Mouse (Mus musculus): ENCODE measurements around the gene Srgap3. TPM values are rescaled to one million over a fixed set of nuclear protein-coding genes. Genes with fewer than 3 reads are reported as not detected.

The Srgap3 gene
- polyA plus RNA-seq, 1 experiment, result 19.6 TPM

DNA sequence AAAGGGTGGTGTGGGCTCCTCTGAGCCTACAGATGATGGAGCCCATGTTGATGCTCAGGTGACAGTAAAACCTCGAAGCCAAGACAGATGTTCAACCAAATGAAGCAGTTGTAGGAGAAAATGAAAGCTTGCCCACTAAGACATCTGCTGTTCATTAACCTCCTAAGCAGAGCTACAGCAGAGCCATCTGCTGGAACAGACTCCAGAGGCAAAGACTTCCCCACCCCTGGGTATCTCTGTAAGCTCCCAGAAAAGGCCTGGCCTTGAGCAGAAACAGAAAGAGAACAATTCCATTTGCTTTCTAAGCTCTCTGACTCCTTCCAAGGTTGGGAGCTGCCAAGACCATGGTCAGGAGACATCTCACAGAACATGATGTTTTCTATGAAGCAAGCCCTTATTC is 47.4 kb downstream of the Srgap3 start:
- Histone ChIP-seq H3K4me3 (ENCODE audit: insufficient read depth, low read length) (no peak overlapping the region), H3K27ac (ENCODE audit: insufficient read depth, low read length) (no peak overlapping the region), H3K4me1 (ENCODE audit: control insufficient read depth, insufficient read depth, low read length) (peaks cover 3% of the 10 kb centered on the region; the same call in 1 of the 2 replicates)
- TF ChIP-seq CTCF (IDR thresholded peaks at IDR 0.05; ENCODE audit: borderline replicate concordance, insufficient read depth, low read length) (no peak), POLR2A (IDR thresholded peaks at IDR 0.05; ENCODE audit: low read depth, low read length) (no peak)

DNA sequence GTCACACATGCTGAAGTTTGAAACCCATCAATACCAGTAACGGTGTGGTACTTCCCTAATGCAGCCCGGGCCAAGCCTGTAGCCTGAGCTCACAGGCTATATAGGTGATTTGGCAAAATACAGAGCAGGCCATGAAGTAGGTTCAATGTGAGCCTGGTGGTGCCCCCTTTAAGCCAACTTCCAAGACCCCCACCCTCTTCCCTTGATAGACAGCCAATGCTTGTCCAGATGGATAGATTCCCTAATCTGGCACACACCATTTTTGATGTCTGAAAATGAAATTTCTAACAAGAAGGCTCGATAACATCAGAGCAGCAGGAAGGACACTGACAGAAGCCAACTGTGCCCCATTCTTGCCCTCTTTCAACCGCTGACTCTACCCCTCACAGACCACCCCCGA is 47.8 kb downstream of the Srgap3 start:
- H3K27ac ChIP-seq (ENCODE audit: insufficient read depth, low read length), result no peak overlapping the region
- H3K4me3 ChIP-seq (ENCODE audit: insufficient read depth, low read length), result no peak overlapping the region
- peaks cover 3% of the 10 kb centered on the region; the same call in 1 of the 2 replicates for H3K4me1 ChIP-seq (ENCODE audit: control insufficient read depth, insufficient read depth, low read length)
- TF ChIP-seq POLR2A (IDR thresholded peaks at IDR 0.05; ENCODE audit: low read depth, low read length), result no peak
- no peak for TF ChIP-seq CTCF (IDR thresholded peaks at IDR 0.05; ENCODE audit: borderline replicate concordance, insufficient read depth, low read length)

DNA sequence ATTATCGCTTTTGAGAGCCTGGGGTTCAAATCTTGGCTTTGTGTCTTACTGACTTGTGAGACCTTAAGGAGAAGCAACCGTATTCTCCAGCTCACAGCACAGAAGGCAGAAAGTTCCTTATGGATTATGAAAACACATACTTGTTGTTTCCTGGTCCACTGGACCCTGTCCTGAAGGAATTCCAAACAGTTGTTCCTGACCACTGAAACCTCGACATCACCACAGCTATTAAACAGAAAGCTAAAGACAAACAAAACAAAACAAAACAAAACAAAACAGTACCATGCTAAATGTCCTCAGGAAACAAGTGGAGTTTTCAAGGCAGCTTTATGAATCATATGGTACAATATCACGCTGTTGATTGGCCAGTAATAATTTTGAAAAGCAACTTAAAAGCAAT is 48.6 kb downstream of the Srgap3 start:
- no peak for TF ChIP-seq CTCF (IDR thresholded peaks at IDR 0.05; ENCODE audit: borderline replicate concordance, insufficient read depth, low read length)
- TF ChIP-seq POLR2A (IDR thresholded peaks at IDR 0.05; ENCODE audit: low read depth, low read length), result no peak
- Histone ChIP-seq H3K27ac (ENCODE audit: insufficient read depth, low read length) (no peak overlapping the region), H3K4me1 (ENCODE audit: control insufficient read depth, insufficient read depth, low read length) (peaks cover 3% of the 10 kb centered on the region; the same call in 1 of the 2 replicates), H3K4me3 (ENCODE audit: insufficient read depth, low read length) (no peak overlapping the region)

DNA sequence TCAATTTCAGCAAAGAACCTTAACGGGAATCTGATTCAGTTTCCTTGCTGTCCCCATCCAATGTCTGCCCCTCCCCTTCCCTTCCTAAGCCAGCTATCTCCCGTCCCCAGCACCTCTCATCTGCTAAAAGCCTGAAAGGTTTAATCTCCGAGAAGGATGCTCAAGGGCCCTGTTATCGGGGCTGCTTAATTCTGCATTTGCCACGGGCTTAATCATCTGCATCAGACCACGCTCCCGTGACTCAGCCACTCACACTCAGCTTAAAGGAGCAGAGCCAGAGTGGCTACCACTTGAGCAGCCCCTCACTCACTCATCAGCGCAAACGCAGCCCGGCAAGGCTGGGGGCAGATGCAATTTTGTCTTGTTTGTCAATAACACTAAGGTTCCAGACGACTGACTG is 50.7 kb downstream of the Srgap3 start:
- Histone ChIP-seq H3K4me1 (ENCODE audit: control insufficient read depth, insufficient read depth, low read length) (peaks cover 3% of the 10 kb centered on the region; the same call in 1 of the 2 replicates), H3K27ac (ENCODE audit: insufficient read depth, low read length) (no peak overlapping the region), H3K4me3 (ENCODE audit: insufficient read depth, low read length) (no peak overlapping the region)
- TF ChIP-seq POLR2A (IDR thresholded peaks at IDR 0.05; ENCODE audit: low read depth, low read length), result no peak
- no peak for TF ChIP-seq CTCF (IDR thresholded peaks at IDR 0.05; ENCODE audit: borderline replicate concordance, insufficient read depth, low read length)

DNA sequence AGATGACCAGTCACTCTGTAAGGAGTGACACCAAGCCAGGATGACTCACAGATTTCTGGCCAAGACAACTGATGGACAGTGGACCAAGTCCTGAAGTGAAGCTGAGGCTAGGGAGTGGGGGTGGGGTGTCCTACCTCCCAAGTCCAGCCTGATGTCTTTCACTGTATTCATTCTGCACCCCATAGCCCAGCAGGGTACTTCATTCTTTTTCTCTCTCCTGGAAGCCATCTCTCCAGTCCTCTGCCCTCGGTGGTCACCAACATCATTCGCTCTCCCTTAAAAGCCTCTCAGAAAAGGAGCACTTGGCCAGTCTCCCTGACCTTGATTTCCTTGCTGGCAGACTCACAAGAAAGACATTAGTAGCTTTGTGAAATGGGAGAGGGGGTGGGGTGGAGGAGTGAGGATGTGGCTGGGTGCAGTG is 56.7 kb downstream of the Srgap3 start:
- no peak for TF ChIP-seq CTCF (IDR thresholded peaks at IDR 0.05; ENCODE audit: borderline replicate concordance, insufficient read depth, low read length)
- no peak for TF ChIP-seq POLR2A (IDR thresholded peaks at IDR 0.05; ENCODE audit: low read depth, low read length)
- peaks cover 23% of the 10 kb centered on the region for H3K4me1 ChIP-seq (ENCODE audit: control insufficient read depth, insufficient read depth, low read length)

DNA sequence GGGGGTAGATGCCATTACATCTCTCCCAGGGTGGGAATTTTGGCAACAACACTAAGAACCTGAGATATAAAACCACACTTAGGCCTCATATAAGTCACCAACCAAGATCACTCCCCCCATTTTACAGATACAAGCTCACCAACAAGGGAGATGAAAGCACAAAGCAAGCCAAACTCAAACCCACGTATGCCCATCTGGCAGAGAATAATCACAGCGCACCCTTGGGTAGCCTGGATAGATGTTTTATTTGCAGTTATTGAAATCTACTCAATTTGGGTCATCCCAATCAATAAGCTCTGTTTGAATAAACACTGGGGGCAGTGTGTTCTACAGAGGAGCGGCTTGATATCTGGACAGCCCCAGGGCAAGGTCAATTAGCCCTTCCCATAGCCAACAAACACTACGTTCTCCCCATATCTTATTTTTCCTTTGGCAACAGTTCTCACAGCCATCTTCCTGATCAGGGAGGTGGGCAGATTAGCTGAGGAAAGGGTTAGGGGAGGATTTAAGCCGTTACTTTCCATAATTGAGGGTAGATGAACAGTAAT is 63.4 kb downstream of the Srgap3 start:
- Histone ChIP-seq H3K4me1 (ENCODE audit: control insufficient read depth, insufficient read depth, low read length) (peaks cover 7% of the 10 kb centered on the region), H3K4me3 (ENCODE audit: insufficient read depth, low read length) (no peak overlapping the region), H3K27ac (ENCODE audit: insufficient read depth, low read length) (no peak overlapping the region)
- TF ChIP-seq POLR2A (IDR thresholded peaks at IDR 0.05; ENCODE audit: low read depth, low read length) (no peak), CTCF (IDR thresholded peaks at IDR 0.05; ENCODE audit: borderline replicate concordance, insufficient read depth, low read length) (no peak)

More for the DNA sequence above, 56.7 kb downstream of the Srgap3 start:
- H3K27ac ChIP-seq (ENCODE audit: insufficient read depth, low read length), result peak overlapping the region; percentile 52; the same call in 1 of the 2 replicates
- no peak overlapping the region for H3K4me3 ChIP-seq (ENCODE audit: insufficient read depth, low read length)

DNA sequence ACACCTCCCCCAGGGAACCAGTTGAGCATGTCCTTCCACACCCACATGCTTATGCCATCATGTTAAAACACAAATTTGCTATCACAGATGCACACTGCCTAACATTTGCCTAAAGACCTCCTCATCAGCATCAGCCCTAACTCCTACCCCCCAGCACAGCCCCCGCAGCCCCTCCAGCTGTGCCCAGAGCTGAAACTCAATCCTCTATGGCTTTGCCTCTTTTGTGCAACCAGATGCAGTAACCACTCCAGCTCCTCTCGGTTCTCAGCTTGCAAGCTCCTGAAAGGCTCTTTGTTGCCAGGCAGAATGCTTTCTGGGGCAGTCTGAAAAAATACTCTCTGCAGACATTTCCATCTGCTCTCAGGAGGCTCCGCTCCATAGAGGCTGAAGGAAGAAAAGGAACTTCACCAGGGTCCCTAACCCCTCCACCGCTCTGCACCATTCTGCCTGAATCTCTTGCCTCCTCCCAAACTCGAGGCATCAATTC is 67.0 kb downstream of the Srgap3 start:
- H3K4me3 ChIP-seq (ENCODE audit: insufficient read depth, low read length), result no peak overlapping the region
- H3K27ac ChIP-seq (ENCODE audit: insufficient read depth, low read length), result no peak overlapping the region
- H3K4me1 ChIP-seq (ENCODE audit: control insufficient read depth, insufficient read depth, low read length), result no peaks in the 10 kb centered on the region; the same call in 1 of the 2 replicates
- TF ChIP-seq CTCF (IDR thresholded peaks at IDR 0.05; ENCODE audit: borderline replicate concordance, insufficient read depth, low read length) (no peak), POLR2A (IDR thresholded peaks at IDR 0.05; ENCODE audit: low read depth, low read length) (no peak)

DNA sequence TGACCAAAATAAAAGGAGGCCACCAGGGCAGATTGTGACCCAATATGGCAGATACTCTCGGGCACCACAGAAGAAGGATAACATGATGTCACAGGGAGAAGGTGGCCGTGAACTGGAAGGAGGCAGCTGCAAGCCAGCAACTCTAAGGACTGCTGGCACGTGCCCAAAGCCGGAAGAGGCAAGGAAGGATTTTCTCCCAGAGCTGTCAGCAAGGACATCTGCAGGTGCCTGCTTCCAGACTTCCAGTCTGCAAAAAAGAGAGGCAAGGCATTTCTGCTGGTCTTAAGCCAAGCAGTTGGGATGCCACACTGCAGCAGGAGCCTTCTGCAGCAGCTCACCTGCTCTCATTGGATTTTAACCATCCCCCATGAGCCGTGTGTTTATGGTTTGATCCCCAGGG is 67.9 kb downstream of the Srgap3 start:
- Histone ChIP-seq H3K4me1 (ENCODE audit: control insufficient read depth, insufficient read depth, low read length) (no peaks in the 10 kb centered on the region; the same call in 1 of the 2 replicates), H3K4me3 (ENCODE audit: insufficient read depth, low read length) (no peak overlapping the region), H3K27ac (ENCODE audit: insufficient read depth, low read length) (no peak overlapping the region)
- TF ChIP-seq POLR2A (IDR thresholded peaks at IDR 0.05; ENCODE audit: low read depth, low read length) (no peak), CTCF (IDR thresholded peaks at IDR 0.05; ENCODE audit: borderline replicate concordance, insufficient read depth, low read length) (no peak)

DNA sequence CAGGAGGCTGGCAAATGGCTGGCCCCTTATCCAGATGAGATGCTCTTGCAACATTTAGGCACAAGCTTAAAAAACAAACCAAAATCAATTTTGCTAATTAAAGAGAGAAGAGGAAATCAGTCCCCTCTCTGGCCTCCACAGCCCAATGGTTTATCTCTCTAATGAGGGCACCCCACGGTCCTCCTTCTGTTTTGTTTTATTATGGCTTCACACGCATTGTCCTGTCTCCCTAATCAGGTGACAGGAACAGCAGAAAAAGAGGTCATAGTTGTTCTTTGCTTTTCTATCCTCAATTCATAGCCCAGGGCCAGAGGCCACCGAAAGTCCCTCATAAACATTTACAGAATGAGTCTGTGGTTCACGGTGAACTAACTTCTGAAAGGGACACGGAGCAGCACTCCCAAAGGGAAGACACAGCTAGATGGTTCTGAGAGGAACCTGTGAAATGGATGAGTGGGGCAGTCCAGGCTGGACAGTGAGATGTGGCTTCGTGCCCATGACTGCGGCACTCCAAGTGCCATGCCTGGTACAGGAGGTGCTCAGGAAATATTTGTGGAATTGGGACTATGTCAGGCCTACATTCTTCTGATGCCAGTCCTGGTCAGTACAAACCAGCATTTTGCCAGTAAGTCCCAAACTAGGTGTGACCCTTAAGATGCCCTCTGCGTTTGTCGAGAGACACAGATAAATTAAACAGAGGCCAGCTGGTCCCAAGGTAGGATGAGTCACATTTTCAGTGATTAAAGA is 73.8 kb downstream of the Srgap3 start:
- TF ChIP-seq POLR2A (IDR thresholded peaks at IDR 0.05; ENCODE audit: low read depth, low read length) (no peak), CTCF (IDR thresholded peaks at IDR 0.05; ENCODE audit: borderline replicate concordance, insufficient read depth, low read length) (no peak)
- Histone ChIP-seq H3K4me3 (ENCODE audit: insufficient read depth, low read length) (no peak overlapping the region), H3K27ac (ENCODE audit: insufficient read depth, low read length) (no peak overlapping the region), H3K4me1 (ENCODE audit: control insufficient read depth, insufficient read depth, low read length) (no peaks in the 10 kb centered on the region)

DNA sequence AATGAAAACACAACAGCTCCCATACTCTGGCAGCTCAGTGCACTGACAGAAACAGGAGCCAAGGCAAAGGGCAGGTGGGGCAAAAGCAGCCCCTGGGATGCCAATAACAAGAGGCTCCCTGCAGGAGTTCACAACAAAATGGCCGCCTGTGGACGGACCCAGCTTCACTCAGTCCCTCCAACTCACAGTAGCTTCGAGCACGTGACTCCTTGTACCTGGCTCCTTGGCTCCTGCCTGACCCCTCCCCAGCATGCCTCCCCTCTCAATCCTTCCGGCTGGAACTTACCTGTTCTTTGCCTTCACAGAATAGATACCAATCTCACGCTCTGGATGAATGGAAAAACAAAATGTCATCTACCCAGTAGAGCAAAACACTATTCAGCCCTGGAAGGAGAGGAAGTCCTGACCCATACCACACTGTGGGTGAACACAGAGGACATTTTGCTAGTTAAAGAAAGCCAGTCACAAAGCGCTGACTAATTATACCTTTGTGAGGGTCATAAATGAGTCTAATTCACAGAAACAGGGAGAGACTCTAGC is 75.8 kb downstream of the Srgap3 start:
- Histone ChIP-seq H3K27ac (ENCODE audit: insufficient read depth, low read length) (no peak overlapping the region), H3K4me1 (ENCODE audit: control insufficient read depth, insufficient read depth, low read length) (no peaks in the 10 kb centered on the region), H3K4me3 (ENCODE audit: insufficient read depth, low read length) (no peak overlapping the region)
- no peak for TF ChIP-seq CTCF (IDR thresholded peaks at IDR 0.05; ENCODE audit: borderline replicate concordance, insufficient read depth, low read length)
- no peak for TF ChIP-seq POLR2A (IDR thresholded peaks at IDR 0.05; ENCODE audit: low read depth, low read length)

Measured in embryonic fibroblast, embryonic 13.5 days (primary cell).